Mouse (Mus musculus): ENCODE measurements around the gene Msh3.

Msh3 gene

DNA sequence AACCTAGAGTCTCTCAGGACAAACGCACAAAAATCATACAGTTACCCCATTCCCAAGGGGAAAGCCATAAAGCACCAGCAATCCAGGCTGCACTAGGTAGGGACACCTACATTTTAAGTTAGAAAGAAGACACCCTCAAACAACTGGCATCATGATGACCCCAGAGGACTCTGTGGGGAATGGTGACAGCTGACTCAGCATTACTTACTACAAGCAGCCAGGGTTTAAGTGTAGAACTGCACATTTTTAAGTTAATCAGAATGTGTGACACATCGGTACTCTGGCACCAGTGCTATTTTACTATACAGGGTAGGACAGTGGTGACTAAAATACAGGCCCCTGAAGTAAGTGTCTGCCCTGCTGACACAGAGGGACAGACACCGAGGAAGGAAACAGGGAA, 24.2 kb downstream of the Msh3 start:
- DNase-seq (ENCODE audit: low spot score): no peak

GRCm38 (mm10) chr13:92328000-92328399, 26.8 kb downstream of the Msh3 start:
- no peak for DNase-seq (ENCODE audit: low spot score)

GRCm38 (mm10) chr13:92326030-92326429, 28.8 kb downstream of the Msh3 start:
- DNase-seq (ENCODE audit: low spot score): no peak

- DNase-seq (ENCODE audit: low spot score): no peak
Measured at GRCm38 (mm10) chr13:92320770-92321169, 34.0 kb downstream of the Msh3 start.

DNA sequence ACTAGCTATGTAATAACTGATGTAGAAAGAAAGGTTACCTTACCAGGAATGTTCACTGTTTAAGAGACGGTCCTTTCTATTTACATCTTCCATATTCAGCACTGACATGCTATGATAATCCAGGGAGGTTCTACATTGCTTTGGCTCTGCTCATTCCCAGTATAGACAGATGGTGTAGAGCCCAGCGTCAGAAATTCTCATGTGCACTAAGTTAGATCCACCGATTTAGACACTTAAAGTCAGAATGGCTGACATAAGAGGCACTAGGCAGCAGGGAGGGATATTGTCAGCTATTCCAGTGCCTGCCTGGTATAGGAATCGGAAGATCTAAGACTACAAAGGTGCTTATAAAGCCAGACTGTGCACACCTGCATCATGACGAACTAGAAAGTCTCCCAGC, 40.2 kb downstream of the Msh3 start:
- DNase-seq (ENCODE audit: low spot score): no peak

DNA sequence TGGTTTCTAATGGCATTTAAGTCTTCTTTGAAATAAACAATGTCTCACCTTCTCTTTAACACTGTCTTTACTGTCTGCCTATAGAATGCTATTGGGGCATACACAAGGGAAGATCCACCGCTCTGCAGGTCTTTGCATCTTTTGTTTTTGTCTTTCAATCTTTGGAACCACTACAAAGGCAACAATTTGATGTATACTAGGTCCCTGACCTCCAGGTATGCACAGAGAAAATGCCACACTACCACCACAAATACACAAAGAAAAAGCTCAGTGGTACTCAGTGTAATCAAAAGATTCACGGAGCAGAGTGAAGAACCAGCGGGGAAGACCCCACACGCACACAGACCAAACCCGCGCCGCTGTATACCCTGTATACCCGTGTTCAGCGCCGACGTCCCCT, 49.1 kb downstream of the Msh3 start, which contains the start of gene Gm20379:
TSS of gene Gm20379 (plus strand) at position 301 of the 400 bp plus-strand sequence.
- no peak for DNase-seq (ENCODE audit: low spot score)

GRCm38 (mm10) chr13:92304291-92304690, 50.5 kb downstream of the Msh3 start:
- DNase-seq (ENCODE audit: low spot score): no peak

DNA sequence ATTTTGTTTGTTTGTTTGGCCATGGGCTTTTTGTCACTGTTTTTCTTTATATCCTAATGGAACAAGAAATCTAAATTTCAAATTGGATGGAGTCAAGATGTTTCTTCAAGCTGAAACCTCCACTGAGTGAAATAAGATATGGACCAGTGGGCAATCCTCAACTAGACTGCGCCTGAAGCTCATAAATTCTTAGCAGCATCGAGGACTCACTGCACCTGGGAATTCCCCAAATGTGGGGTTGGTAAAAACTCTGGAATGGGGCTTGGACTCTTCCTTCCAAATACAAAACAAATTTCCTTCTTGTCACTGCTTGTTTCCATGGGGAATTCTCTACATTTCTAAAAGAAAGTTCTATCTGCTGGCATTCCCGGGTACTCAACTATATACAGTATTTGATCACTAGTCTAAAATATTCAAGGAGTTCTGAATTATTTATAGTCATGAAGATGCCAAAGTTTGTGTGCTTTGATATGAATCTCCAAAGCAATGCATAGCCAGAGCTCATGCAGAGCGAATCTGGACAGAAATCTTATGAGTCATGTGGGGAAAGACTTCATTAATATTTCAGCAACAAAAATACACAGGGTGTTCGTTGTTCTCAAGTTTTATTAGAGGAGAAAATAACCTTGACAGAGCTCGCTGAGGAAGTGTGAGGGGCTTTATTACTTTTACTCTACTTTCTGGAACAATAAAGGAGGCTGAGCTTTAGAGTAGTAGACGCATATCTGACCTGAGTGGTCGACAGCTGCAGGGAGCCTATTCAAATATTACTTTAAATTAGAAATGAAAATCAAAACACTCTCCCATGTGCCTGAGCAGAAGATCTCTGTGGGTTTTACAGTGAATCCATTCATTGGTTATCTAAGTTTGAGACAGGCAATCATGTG, 51.5 kb downstream of the Msh3 start:
- no peak for DNase-seq (ENCODE audit: low spot score)

DNA sequence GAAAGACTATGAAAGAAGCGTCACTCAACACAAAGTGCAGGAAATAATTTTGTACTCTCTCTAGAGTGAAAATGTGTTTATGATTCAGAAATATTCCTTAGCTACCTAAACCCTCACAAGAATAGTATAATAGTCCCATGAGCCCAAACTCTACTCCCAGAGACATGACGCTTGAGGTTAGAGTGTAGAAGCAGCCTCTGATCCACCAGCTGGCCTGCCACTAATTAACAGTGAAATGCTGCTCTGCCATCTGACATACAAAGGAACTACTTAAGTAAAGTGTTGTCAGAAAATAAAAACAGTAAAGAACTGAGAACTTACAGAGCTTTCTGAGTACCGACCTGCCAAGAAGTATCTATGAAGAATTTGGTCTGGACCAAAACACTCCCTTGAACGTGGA, 52.3 kb downstream of the Msh3 start:
- no peak for DNase-seq (ENCODE audit: low spot score)

DNA sequence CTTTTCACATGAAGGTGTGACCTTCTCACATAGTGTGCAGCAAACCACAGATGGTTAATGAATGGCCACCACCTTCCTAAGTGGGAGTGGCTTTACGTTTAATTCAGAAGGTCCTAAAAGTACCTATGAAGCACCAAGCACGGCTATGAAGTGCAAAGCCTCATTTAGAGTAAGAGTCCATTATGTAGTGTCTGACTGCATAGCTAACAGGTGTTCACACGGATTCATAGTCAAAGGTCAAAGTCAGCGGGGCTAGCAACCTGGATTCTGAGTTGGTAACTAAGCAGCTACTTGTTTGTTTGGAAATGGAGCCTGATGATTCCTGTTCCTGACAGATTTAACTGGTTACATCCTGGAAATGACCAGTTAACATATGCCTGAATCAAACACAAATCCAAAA, 53.0 kb downstream of the Msh3 start:
- DNase-seq (ENCODE audit: low spot score): no peak

DNA sequence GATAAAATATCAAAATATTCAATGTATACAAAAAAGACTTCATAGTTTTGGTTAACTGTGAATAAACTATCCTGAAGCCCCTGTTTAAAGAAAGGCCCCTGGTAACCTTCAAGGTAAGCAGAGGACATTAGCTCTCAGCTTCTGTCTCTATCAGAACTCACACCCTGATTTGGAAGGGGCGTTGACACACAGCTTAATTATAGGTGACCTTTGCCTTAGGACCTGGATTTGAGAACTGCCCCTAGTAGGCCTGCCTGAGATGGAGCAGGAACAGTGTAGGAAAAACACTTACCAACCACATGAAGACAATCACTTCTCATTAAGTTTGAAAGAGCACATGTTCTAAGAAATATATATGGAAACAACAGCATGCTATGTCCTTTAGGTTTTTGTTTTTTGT, 55.3 kb downstream of the Msh3 start:
- DNase-seq (ENCODE audit: low spot score): no peak

DNA sequence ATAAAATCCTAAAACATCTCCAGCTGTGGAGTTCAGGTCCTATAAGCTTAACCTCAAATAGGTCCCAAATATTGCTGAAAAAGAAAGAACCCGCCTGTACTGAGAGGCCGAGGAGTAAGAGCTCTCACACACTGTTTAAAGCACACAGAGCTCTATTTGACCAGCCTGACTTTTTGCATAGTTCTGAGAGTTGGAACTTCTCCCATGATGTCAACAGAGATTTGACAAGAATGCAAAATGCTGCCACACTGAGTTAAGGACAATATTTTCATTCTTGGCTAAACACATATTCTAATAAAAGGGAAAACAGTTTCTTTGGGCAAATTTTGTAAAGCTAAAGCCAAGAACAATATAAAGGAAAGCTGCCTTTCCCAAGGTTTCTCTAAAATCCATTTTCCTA, 57.8 kb downstream of the Msh3 start:
- DNase-seq (ENCODE audit: low spot score): no peak

- no peak for DNase-seq (ENCODE audit: low spot score)
Measured at GRCm38 (mm10) chr13:92296490-92296889, 58.3 kb downstream of the Msh3 start.

GRCm38 (mm10) chr13:92293883-92294282, 60.9 kb downstream of the Msh3 start:
- no peak for DNase-seq (ENCODE audit: low spot score)

- DNase-seq (ENCODE audit: low spot score): no peak
Measured at GRCm38 (mm10) chr13:92291605-92292004, 63.2 kb downstream of the Msh3 start.

GRCm38 (mm10) chr13:92277027-92277426, 77.8 kb downstream of the Msh3 start:
- no peak for DNase-seq (ENCODE audit: low spot score)

DNA sequence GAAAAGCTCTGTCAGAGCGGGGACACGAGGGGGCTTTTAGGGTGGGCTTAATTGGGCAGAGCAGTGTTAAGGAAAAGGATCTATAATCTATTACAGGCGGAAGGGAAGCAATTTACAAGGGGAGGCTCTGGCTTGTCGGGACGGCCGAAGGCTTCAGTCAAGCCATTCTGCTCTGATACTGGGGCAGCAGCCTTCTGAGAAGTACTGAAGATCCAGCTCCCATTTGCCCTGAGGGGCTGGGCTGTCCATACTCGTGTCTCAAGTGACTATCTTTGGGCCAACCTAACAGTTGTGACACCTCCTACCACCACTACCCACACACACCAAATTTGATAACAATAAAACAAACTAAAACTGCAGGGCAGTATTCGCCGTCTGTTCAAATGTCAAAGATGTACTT, 79.5 kb downstream of the Msh3 start:
- DNase-seq (ENCODE audit: low spot score): no peak

DNA sequence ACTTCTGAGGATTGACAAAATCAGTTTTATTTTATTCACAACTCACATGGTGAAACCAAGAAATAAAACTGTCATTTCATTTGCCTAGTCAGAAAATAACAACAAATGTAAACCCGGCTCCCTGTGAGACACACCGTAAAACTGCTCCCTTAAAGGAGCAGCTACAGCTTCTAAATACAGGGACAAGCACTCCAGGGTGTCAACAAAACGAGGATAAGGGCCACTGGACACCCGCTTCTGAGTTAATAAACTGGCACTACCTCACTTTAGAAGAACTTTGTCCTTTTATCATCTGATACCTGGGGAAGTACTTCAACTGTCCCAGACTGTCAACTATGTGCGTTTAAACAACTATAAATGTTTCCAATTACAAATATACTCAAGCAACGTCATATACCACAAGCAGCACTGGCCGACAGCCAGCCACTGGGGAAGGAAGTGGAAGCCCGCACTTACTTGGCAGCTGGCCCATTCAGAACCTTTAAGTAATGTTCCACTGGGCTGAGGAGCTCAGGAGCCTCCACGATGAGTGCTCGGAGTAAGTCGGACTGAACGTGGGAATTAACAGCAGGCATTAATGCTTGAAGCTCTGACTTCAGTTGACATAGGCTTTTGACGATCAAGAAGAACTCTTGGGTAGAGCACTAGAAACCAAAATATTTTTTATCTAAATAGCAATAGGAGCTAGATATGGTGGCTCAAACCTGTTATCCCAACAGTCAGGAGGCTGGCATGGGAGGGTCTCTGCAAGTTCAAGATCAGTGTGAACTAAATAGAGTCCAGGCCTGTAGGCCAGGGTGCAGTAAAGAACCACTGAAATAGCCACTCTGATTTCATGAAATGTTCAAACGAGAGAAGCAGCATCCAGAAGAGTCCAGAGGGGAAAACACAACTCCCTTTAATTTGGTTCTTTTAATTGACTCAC, 80.3 kb downstream of the Msh3 start:
- no peak for DNase-seq (ENCODE audit: low spot score)

GRCm38 (mm10) chr13:92267076-92267475, 87.7 kb downstream of the Msh3 start:
- DNase-seq (ENCODE audit: low spot score): no peak

GRCm38 (mm10) chr13:92263566-92263965, 91.2 kb downstream of the Msh3 start:
- DNase-seq (ENCODE audit: low spot score): no peak

DNA sequence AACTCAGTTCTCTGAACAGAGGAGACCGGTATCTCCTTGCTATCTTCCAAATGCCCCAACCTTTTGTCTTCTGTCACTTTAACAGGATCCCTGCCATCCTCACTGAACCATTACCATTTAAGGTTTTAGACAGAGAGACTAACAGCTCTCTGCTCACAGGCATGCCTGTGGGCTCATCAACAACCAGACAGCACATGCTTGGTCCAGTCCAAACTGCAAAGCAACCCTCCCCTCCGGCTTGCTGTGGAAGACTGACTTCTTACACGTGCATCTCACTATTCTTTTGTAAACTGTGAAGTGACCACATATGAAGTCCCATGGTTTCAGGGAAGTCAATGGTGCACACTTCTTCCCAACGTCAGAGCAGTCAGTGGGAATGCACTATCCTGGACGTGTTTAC, 93.5 kb downstream of the Msh3 start:
- no peak for DNase-seq (ENCODE audit: low spot score)

- no peak for DNase-seq (ENCODE audit: low spot score)
Measured at GRCm38 (mm10) chr13:92255480-92255879, 99.3 kb downstream of the Msh3 start.

- DNase-seq (ENCODE audit: low spot score): no peak
Measured at GRCm38 (mm10) chr13:92253850-92254249, 101.0 kb downstream of the Msh3 start.
